8 mouse cellular contexts compared by ENCODE assay signal in the genomic region with DNA sequence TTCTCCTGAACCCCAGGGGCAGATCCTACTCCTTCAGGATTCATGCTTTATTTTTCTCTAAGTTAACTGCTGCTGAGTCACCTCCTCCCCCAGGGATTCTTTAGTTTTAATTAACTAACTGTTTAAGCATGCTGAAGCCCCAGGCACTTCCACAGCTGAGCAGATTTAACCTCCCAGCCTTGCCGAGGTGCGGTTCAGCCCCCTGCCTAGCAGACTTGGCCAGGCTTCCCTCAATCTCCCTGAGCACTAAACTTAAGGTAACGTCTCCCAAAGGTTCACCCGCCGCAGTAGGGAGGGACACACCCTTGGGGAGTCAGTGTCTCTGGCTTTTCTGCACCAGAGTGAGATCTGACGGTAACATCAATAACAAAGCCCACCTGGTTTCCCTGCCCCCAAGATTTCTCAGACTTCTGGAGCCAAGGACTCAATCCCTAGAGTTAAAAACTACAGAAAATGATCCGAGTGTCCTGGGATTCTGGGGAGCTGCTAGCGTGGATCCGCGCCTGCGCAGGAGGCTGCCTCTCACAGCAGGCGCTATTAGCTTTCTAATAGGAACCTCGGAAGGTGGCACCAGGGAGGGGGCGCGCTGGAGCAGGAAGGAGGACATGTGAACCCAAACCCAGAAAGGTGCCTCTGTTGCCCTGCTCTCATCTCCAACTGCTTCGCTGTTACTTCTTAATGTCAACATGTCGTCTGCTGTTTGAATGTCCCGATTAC.
DNase-seq lines count a peak whose midpoint lies in the region; ATAC-seq and TF ChIP-seq lines count a peak whose summit lies in the region.

No protein-coding gene starts in this region.

- peak overlapping the region; percentile 54 for H3K4me2 ChIP-seq in forebrain, embryonic 12.5 days
- peak overlapping the region; percentile 62 for H3K4me2 ChIP-seq in stomach, postnatal 0 days (replicated peaks; ENCODE audit: low read depth)

- peak; percentile 45; the same call in 1 of the 2 replicates for ATAC-seq in forebrain, embryonic 12.5 days (ENCODE audit: low FRiP score)
- ATAC-seq in stomach, postnatal 0 days (ENCODE audit: low FRiP score, low TSS enrichment), result no peak

- TF ChIP-seq CTCF in stomach, postnatal 0 days (IDR thresholded peaks at IDR 0.05; ENCODE audit: low read depth), result peak; percentile 46

- H3K36me3 ChIP-seq in forebrain, embryonic 12.5 days (replicated peaks), result no peaks in the 10 kb centered on the region
- H3K36me3 ChIP-seq in midbrain, embryonic 10.5 days, result no peaks in the 10 kb centered on the region
- no peaks in the 10 kb centered on the region for H3K36me3 ChIP-seq in stomach, postnatal 0 days (ENCODE audit: control insufficient read depth, insufficient read depth, low read length)

- H3K9me3 ChIP-seq in forebrain, embryonic 12.5 days, result no peaks in the 10 kb centered on the region
- H3K9me3 ChIP-seq in midbrain, embryonic 10.5 days (replicated peaks), result no peaks in the 10 kb centered on the region
- no peaks in the 10 kb centered on the region for H3K9me3 ChIP-seq in stomach, postnatal 0 days (ENCODE audit: control insufficient read depth, low read length)

- peaks cover 45% of the 10 kb centered on the region for H3K4me1 ChIP-seq in forebrain, embryonic 12.5 days
- H3K4me1 ChIP-seq in midbrain, embryonic 10.5 days, result peaks cover 40% of the 10 kb centered on the region
- no peaks in the 10 kb centered on the region for H3K4me1 ChIP-seq in stomach, postnatal 0 days (replicated peaks; ENCODE audit: control insufficient read depth, insufficient read depth)

- intact Hi-C loops in heart, postnatal 36 days (cut with DNase I), result no loop called here

- H3K27me3 ChIP-seq in forebrain, embryonic 12.5 days, result peaks cover 57% of the 10 kb centered on the region
- peaks cover 82% of the 10 kb centered on the region for H3K27me3 ChIP-seq in midbrain, embryonic 10.5 days (ENCODE audit: low read depth, poor library complexity, severe bottlenecking)
- H3K27me3 ChIP-seq in stomach, postnatal 0 days (ENCODE audit: control insufficient read depth, insufficient read depth, low read length), result no peaks in the 10 kb centered on the region

- peak; percentile 28 for DNase-seq in urinary bladder, postnatal 14 days (ENCODE audit: low spot score)
- no peak for DNase-seq in urinary bladder, postnatal 4 days (ENCODE audit: low spot score in 2 of 2)
- DNase-seq in heart, postnatal 36 days, result peak; percentile 46 to 53
- peak; percentile 29 to 52 for DNase-seq in layer of hippocampus, postnatal 10 days (ENCODE audit: low spot score in 2 of 2)
- peak; percentile 43 for DNase-seq in midbrain, embryonic 10.5 days (ENCODE audit: low spot score)
- DNase-seq in stomach, postnatal 0 days (ENCODE audit: low spot score), result peak; percentile 57
- no peak for DNase-seq in thymus, postnatal 14 days

- no peak overlapping the region for H3K27ac ChIP-seq in forebrain, embryonic 12.5 days
- no peak overlapping the region for H3K27ac ChIP-seq in midbrain, embryonic 10.5 days (replicated peaks)
- H3K27ac ChIP-seq in stomach, postnatal 0 days (replicated peaks), result no peak overlapping the region

- 2% methylated on average over 18 of the region's 18 CpGs for WGBS in forebrain, embryonic 12.5 days
- WGBS in midbrain, embryonic 10.5 days, result 1% methylated on average over 18 of the region's 18 CpGs
- WGBS in stomach, postnatal 0 days, result under 1% methylated on average over 18 of the region's 18 CpGs

- peak overlapping the region; percentile 30; the same call in 1 of the 2 replicates for H3K9ac ChIP-seq in forebrain, embryonic 12.5 days
- peak overlapping the region; percentile 52 for H3K9ac ChIP-seq in stomach, postnatal 0 days (ENCODE audit: low read length)

- H3K4me3 ChIP-seq in forebrain, embryonic 12.5 days (replicated peaks), result peak overlapping the region; percentile 26
- H3K4me3 ChIP-seq in midbrain, embryonic 10.5 days, result peak overlapping the region; percentile 41
- H3K4me3 ChIP-seq in stomach, postnatal 0 days (ENCODE audit: low read depth, low read length), result peak overlapping the region; percentile 35

- TF ChIP-seq EP300 in stomach, postnatal 0 days (optimal IDR thresholded peaks at IDR 0.05), result no peak

Comparison
In these comparisons a context has a peak if more than half of its experiments do, and no peak if none do; other contexts are left out.
1. DNase-seq: peak in urinary bladder, postnatal 14 days (single experiment), heart, postnatal 36 days (2 of 2), layer of hippocampus, postnatal 10 days (2 of 2), midbrain, embryonic 10.5 days (single experiment) and stomach, postnatal 0 days (single experiment); none in urinary bladder, postnatal 4 days (0 of 2) and thymus, postnatal 14 days (single experiment).
2. Peak in every context shown above with its lines, with median percentiles within 50 percentile points of each other: H3K4me3 ChIP-seq.